Mouse (Mus musculus) CD4-positive naive resting alpha-beta T cell, adult 76 days (primary cell): ENCODE measurements around the gene Olfr771. TPM values are rescaled to one million over a fixed set of nuclear protein-coding genes. Genes with fewer than 3 reads are reported as not detected.

Experiments
- total RNA-seq: library from RNA; stranded (reverse); gene quantifications from one replicate; pipeline ENCODE4 v1.2.4, GENCODE M21; 2023

The Olfr771 gene
- total RNA-seq, result not detected

GRCm38 (mm10) chr10:129164651-129165050 lies at the start of gene Olfr771:
TSS of gene Olfr771 (minus strand) at chr10:129164751.

GRCm38 (mm10) chr10:129187319-129187718 lies 22.8 kb upstream of the Olfr771 start, which contains the start of gene Olfr773:
TSS of gene Olfr773 (minus strand) at chr10:129187419.

GRCm38 (mm10) chr10:129177821-129178220 lies 13.3 kb upstream of the Olfr771 start, which contains the start of gene Olfr772:
TSS of gene Olfr772 (minus strand) at chr10:129177921.

GRCm38 (mm10) chr10:129138898-129139297 lies 25.7 kb downstream of the Olfr771 start, which contains the start of gene Olfr770:
TSS of gene Olfr770 (minus strand) at chr10:129138998.

GRCm38 (mm10) chr10:129117761-129118160 lies 46.8 kb downstream of the Olfr771 start, which contains the start of gene Olfr769:
TSS of gene Olfr769 (minus strand) at chr10:129117861.

Other genes with a start within 250 kb of the Olfr771 start
- gene Rdh5, start 241.9 kb downstream of the Olfr771 start, total RNA-seq, result 13.7 TPM
- 53.3 TPM for gene Bloc1s1, start 240.7 kb downstream of the Olfr771 start, total RNA-seq
- gene Itga7, start 230.9 kb downstream of the Olfr771 start, total RNA-seq, result 14.3 TPM
- not detected for gene Mettl7b, start 203.8 kb downstream of the Olfr771 start, total RNA-seq
- 1.7 TPM for gene Olfr9, start 175.3 kb downstream of the Olfr771 start, total RNA-seq
- gene Olfr763, start 154.0 kb downstream of the Olfr771 start, total RNA-seq, result 0.23 TPM
- not detected for gene Olfr764-ps1, start 124.9 kb downstream of the Olfr771 start, total RNA-seq
- gene Olfr765, start 114.8 kb downstream of the Olfr771 start, total RNA-seq, result not detected
- gene Olfr766-ps1, start 95.8 kb downstream of the Olfr771 start, total RNA-seq, result not detected
- not detected for gene Olfr767, start 81.8 kb downstream of the Olfr771 start, total RNA-seq
- not detected for gene Olfr768, start 65.4 kb downstream of the Olfr771 start, total RNA-seq
- not detected for gene Olfr769, start 46.9 kb downstream of the Olfr771 start, total RNA-seq
- not detected for gene Olfr770, start 25.8 kb downstream of the Olfr771 start, total RNA-seq
- not detected for gene Olfr772, start 13.2 kb upstream of the Olfr771 start, total RNA-seq
- gene Olfr773, start 22.7 kb upstream of the Olfr771 start, total RNA-seq, result not detected
- gene Olfr774, start 71.5 kb upstream of the Olfr771 start, total RNA-seq, result not detected
- gene Olfr775, start 83.7 kb upstream of the Olfr771 start, total RNA-seq, result not detected
- not detected for gene Olfr776, start 94.4 kb upstream of the Olfr771 start, total RNA-seq
- not detected for gene Olfr777, start 106.7 kb upstream of the Olfr771 start, total RNA-seq
- gene Olfr780, start 153.4 kb upstream of the Olfr771 start, total RNA-seq, result not detected
- not detected for gene Olfr781, start 164.1 kb upstream of the Olfr771 start, total RNA-seq
- not detected for gene Olfr782, start 184.1 kb upstream of the Olfr771 start, total RNA-seq
- gene Olfr784, start 219.3 kb upstream of the Olfr771 start, total RNA-seq, result not detected
- not detected for gene Olfr785, start 240.7 kb upstream of the Olfr771 start, total RNA-seq